Comparison of ENCODE assay signal across 21 mouse cellular contexts in genomic region chr19:60363988-60364599, GRCm38 (mm10).
DNase-seq lines count a peak whose midpoint lies in the region; ATAC-seq and TF ChIP-seq lines count a peak whose summit lies in the region.
"Had no signal": no experiment of that assay in that cellular context is flagged by ENCODE, and none has a peak within 500 bp of the region (broad histone marks: within the 10 kb centered on the region; RNA-seq: fewer than 3 reads in every experiment).

No protein-coding gene starts in this region.

- ATAC-seq in kidney, embryonic 14.5 days (ENCODE audit: low FRiP score, low TSS enrichment): no peak
- ATAC-seq in embryonic facial prominence, embryonic 11.5 days (replicated peaks; ENCODE audit: insufficient number of reproducible peaks, low FRiP score, low TSS enrichment, low read depth): no peak
- 0 out of 2 replicates have a peak, but pooled peaks have one; percentile 41 for ATAC-seq in forebrain, embryonic 15.5 days (replicated peaks)

- H3K9me3 ChIP-seq in kidney, embryonic 14.5 days (ENCODE audit: control insufficient read depth, low read length): no peaks in the 10 kb centered on the region
- H3K9me3 ChIP-seq in embryonic facial prominence, embryonic 11.5 days (replicated peaks; ENCODE audit: control insufficient read depth, low read length): no peaks in the 10 kb centered on the region
- no peaks in the 10 kb centered on the region for H3K9me3 ChIP-seq in forebrain, embryonic 15.5 days
- H3K9me3 ChIP-seq: heart, embryonic 13.5 days; kidney, embryonic 15.5 days; limb, embryonic 13.5 days; liver, embryonic 13.5 days; lung, embryonic 15.5 days; midbrain, embryonic 12.5 days had no signal

- H3K27ac ChIP-seq in kidney, adult 2 months (ENCODE audit: insufficient read depth, low read depth, low read length): no peak overlapping the region
- H3K27ac ChIP-seq in kidney, embryonic 14.5 days (ENCODE audit: low read depth, low read length): no peak overlapping the region
- H3K27ac ChIP-seq in embryonic facial prominence, embryonic 11.5 days (replicated peaks; ENCODE audit: low read depth, low read length): no peak overlapping the region
- H3K27ac ChIP-seq in forebrain, embryonic 15.5 days (replicated peaks): no peak overlapping the region
- H3K27ac ChIP-seq: heart, embryonic 13.5 days; kidney, embryonic 15.5 days; limb, embryonic 13.5 days; liver, embryonic 13.5 days; lung, embryonic 15.5 days; macrophage; midbrain, embryonic 12.5 days had no signal

- H3K4me1 ChIP-seq in kidney, adult 2 months (ENCODE audit: control insufficient read depth, insufficient read depth, low read length): no peaks in the 10 kb centered on the region
- H3K4me1 ChIP-seq in kidney, embryonic 14.5 days (ENCODE audit: control insufficient read depth, insufficient read depth, low read length): 0 out of 2 replicates have a peak, but pooled peaks cover 3% of the 10 kb centered on the region
- no peaks in the 10 kb centered on the region for H3K4me1 ChIP-seq in embryonic facial prominence, embryonic 11.5 days (ENCODE audit: control insufficient read depth, insufficient read depth, low read length)
- peaks cover 7% of the 10 kb centered on the region for H3K4me1 ChIP-seq in forebrain, embryonic 15.5 days
- H3K4me1 ChIP-seq: heart, embryonic 13.5 days; liver, embryonic 13.5 days; lung, embryonic 15.5 days had no signal

- TF ChIP-seq CTCF in kidney, adult 2 months (conservative IDR thresholded peaks at IDR 0.05; ENCODE audit: insufficient read depth, insufficient read length, low read depth, low read length): no peak

- H3K4me3 ChIP-seq in kidney, adult 2 months (ENCODE audit: insufficient read depth, low read depth, low read length): no peak overlapping the region
- H3K4me3 ChIP-seq in kidney, embryonic 14.5 days (ENCODE audit: low read length): no peak overlapping the region
- H3K4me3 ChIP-seq in embryonic facial prominence, embryonic 11.5 days (ENCODE audit: low read depth, low read length): no peak overlapping the region
- no peak overlapping the region for H3K4me3 ChIP-seq in forebrain, embryonic 15.5 days
- H3K4me3 ChIP-seq: heart, embryonic 13.5 days; kidney, embryonic 15.5 days; limb, embryonic 13.5 days; liver, embryonic 13.5 days; lung, embryonic 15.5 days; midbrain, embryonic 12.5 days had no signal

- no peak overlapping the region for H3K4me2 ChIP-seq in kidney, embryonic 14.5 days (replicated peaks; ENCODE audit: low read depth, low read length)
- no peak overlapping the region for H3K4me2 ChIP-seq in embryonic facial prominence, embryonic 11.5 days (ENCODE audit: low read depth, low read length)
- no peak overlapping the region for H3K4me2 ChIP-seq in forebrain, embryonic 15.5 days (replicated peaks)
- H3K4me2 ChIP-seq: heart, embryonic 13.5 days; kidney, embryonic 15.5 days; limb, embryonic 13.5 days; liver, embryonic 13.5 days; lung, embryonic 15.5 days; midbrain, embryonic 12.5 days had no signal

- peak; percentile 24 for DNase-seq in kidney, adult 2 months
- DNase-seq in Muller cell, postnatal 12 days (ENCODE audit: inconsistent ontology term): peak; percentile 11
- DNase-seq in embryonic facial prominence, embryonic 11.5 days (ENCODE audit: low spot score): peak; percentile 7
- no peak for DNase-seq in layer of hippocampus, adult 18-20 months (ENCODE audit: low spot score in 2 of 2)
- DNase-seq in spleen, postnatal 14 days (ENCODE audit: low spot score in 2 of 2): no peak
- no peak for DNase-seq in thymus, postnatal 25 days
- DNase-seq: adrenal gland, postnatal 36 days; B cell, adult 2 months; cerebellum, adult 18-20 months; cerebellum, postnatal 25 days; embryo, embryonic 11 days; liver, embryonic 13.5 days; right cerebral cortex, postnatal 4 days had no signal

- H3K27me3 ChIP-seq in kidney, adult 2 months (replicated peaks; ENCODE audit: control insufficient read depth, insufficient read depth, low read length): no peaks in the 10 kb centered on the region
- H3K27me3 ChIP-seq in kidney, embryonic 14.5 days (ENCODE audit: control insufficient read depth, insufficient read depth, low read length): peaks cover 8% of the 10 kb centered on the region; the same call in 1 of the 2 replicates
- H3K27me3 ChIP-seq in embryonic facial prominence, embryonic 11.5 days (ENCODE audit: control insufficient read depth, insufficient read depth, low read length): no peaks in the 10 kb centered on the region
- H3K27me3 ChIP-seq in forebrain, embryonic 15.5 days: no peaks in the 10 kb centered on the region
- H3K27me3 ChIP-seq: lung, embryonic 15.5 days; midbrain, embryonic 12.5 days had no signal

- H3K36me3 ChIP-seq in kidney, adult 2 months (ENCODE audit: control insufficient read depth, insufficient read depth, low read length): no peaks in the 10 kb centered on the region
- no peaks in the 10 kb centered on the region for H3K36me3 ChIP-seq in kidney, embryonic 14.5 days (ENCODE audit: control insufficient read depth, insufficient read depth, low read length)
- no peaks in the 10 kb centered on the region for H3K36me3 ChIP-seq in embryonic facial prominence, embryonic 11.5 days (replicated peaks; ENCODE audit: control insufficient read depth, insufficient read depth, low read depth, low read length)
- H3K36me3 ChIP-seq in forebrain, embryonic 15.5 days: no peaks in the 10 kb centered on the region
- H3K36me3 ChIP-seq: heart, embryonic 13.5 days; kidney, embryonic 15.5 days; limb, embryonic 13.5 days; liver, embryonic 13.5 days; lung, embryonic 15.5 days; midbrain, embryonic 12.5 days had no signal

- TF ChIP-seq POLR2A in kidney, adult 2 months (IDR thresholded peaks at IDR 0.05; ENCODE audit: low read depth, low read length): no peak

- WGBS in kidney, adult 2 months: 58% methylated on average over 4 of the region's 4 CpGs
- WGBS in kidney, embryonic 14.5 days: 45% methylated on average over 4 of the region's 4 CpGs
- 47% methylated on average over 4 of the region's 4 CpGs for WGBS in embryonic facial prominence, embryonic 11.5 days
- 20% methylated on average over 4 of the region's 4 CpGs for WGBS in forebrain, embryonic 15.5 days

- no peak overlapping the region for H3K9ac ChIP-seq in kidney, embryonic 14.5 days (ENCODE audit: low read depth, low read length)
- H3K9ac ChIP-seq in embryonic facial prominence, embryonic 11.5 days (replicated peaks; ENCODE audit: low read length): no peak overlapping the region
- no peak overlapping the region for H3K9ac ChIP-seq in forebrain, embryonic 15.5 days (replicated peaks)
- H3K9ac ChIP-seq: heart, embryonic 13.5 days; kidney, embryonic 15.5 days; limb, embryonic 13.5 days; liver, embryonic 13.5 days; lung, embryonic 15.5 days; midbrain, embryonic 12.5 days had no signal

Comparison
In these comparisons a context has a peak if more than half of its experiments do, and no peak if none do; other contexts are left out.
1. DNase-seq: peak in kidney, adult 2 months (single experiment), Muller cell, postnatal 12 days (single experiment) and embryonic facial prominence, embryonic 11.5 days (single experiment); none in layer of hippocampus, adult 18-20 months (0 of 2), spleen, postnatal 14 days (0 of 2) and thymus, postnatal 25 days (single experiment).